Mouse (Mus musculus): Measurements from ENCODE around the gene Spata17. TPM values are rescaled to one million over a fixed set of nuclear protein-coding genes. Genes with fewer than 3 reads are reported as not detected.

The Spata17 gene
- polyA plus RNA-seq, 1 experiment from 2014 or later, result 3.9 TPM

DNA sequence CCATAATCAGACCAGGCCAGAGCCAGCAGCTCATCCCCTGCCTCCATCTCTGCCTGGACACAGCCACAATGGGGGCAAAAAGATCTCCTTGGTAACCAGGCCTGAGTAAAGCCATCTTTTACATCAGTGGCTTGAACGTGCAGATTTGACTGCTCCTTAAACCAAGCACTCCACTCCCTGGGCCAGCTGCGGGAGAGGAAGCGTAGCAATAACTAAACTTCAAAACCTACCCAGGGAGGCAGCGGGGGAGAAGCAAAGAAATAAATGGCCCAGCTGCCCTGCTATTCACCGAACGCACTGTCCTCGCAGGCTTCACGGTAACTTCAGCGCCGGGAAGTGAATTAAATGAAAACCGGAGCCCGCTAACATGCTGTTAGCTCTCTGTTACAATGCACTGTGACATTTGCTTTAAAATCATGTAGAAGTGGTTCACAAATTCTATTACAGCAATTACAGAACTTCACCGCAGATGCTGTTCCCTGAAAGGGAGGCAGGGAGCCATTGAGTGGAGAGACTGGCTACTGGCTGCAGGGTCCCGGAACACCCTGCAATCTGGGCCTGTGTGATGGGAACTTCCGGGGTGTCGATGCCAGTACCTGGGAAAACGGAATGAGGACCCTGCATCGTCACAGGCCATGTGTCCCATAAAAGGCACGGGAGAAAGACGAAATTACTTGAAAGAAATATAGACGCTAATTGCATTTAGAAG, 217.5 kb downstream of the Spata17 start:
- no peak for ATAC-seq (ENCODE audit: insufficient number of reproducible peaks, low FRiP score, low TSS enrichment, low read depth)
- H3K27ac ChIP-seq (replicated peaks), result no peak overlapping the region
- H3K9me3 ChIP-seq (replicated peaks), result no peaks in the 10 kb centered on the region
- 80% methylated on average over 21 of the region's 21 CpGs for WGBS
- no peaks in the 10 kb centered on the region for H3K4me1 ChIP-seq
- H3K9ac ChIP-seq, result no peak overlapping the region
- H3K4me2 ChIP-seq (replicated peaks), result no peak overlapping the region
- no peak overlapping the region for H3K4me3 ChIP-seq (replicated peaks)
- no peaks in the 10 kb centered on the region for H3K36me3 ChIP-seq
- no peaks in the 10 kb centered on the region for H3K27me3 ChIP-seq

Other genes with a start within 250 kb of the Spata17 start
- gene D1Pas1, start 248.0 kb downstream of the Spata17 start, polyA plus RNA-seq (2015; fragmentation: Nextera tagmentation; extraction: Ambion mirVana), result 0.07 TPM in 1 of 2 replicates, not detected in the other
- 15.9 and 16.5 TPM in 2 replicates for gene Gpatch2, start within 50 bp of the Spata17 start, polyA plus RNA-seq (2015; fragmentation: Nextera tagmentation; extraction: Ambion mirVana)